Mouse (Mus musculus) limb, embryonic 13.5 days (tissue): Measurements from ENCODE around the gene Hoxd11. TPM values are rescaled to one million over a fixed set of nuclear protein-coding genes. Genes with fewer than 3 reads are reported as not detected.

ENCODE experiments used
- ATAC-seq: fragments of 200-750 bp; cut with Nextera tagmentation; 2 replicates; pipeline ENCODE4 v1.8.0; 2017; ENCODE audit warnings: low read depth, moderate number of reproducible peaks, moderate TSS enrichment; ENCODE audit not compliant: low FRiP score
- H3K27ac ChIP-seq: fragments of 300-500 bp; sonication (generic); 2 replicates; pipeline ENCODE4 v1.5.1; 2015; ENCODE audit warnings: inconsistent platforms, mild to moderate bottlenecking, moderate library complexity
- H3K27me3 ChIP-seq: fragments of 300-500 bp; sonication (generic); 2 replicates; pipeline ENCODE4 v1.6.1; 2015; ENCODE audit warnings: mild to moderate bottlenecking, inconsistent platforms
- H3K36me3 ChIP-seq: fragments of 300-500 bp; sonication (generic); 2 replicates; pipeline ENCODE4 v1.6.1; 2015; ENCODE audit warnings: inconsistent platforms, mild to moderate bottlenecking, moderate library complexity
- H3K4me1 ChIP-seq: fragments of 300-500 bp; sonication (generic); 2 replicates; pipeline ENCODE4 v1.6.1; 2015; ENCODE audit warnings: inconsistent platforms
- H3K4me2 ChIP-seq: fragments of 300-500 bp; sonication (generic); replicated peaks from 2 replicates; pipeline ENCODE4 v1.6.1; 2015; ENCODE audit warnings: inconsistent platforms, mild to moderate bottlenecking, moderate library complexity
- H3K4me3 ChIP-seq: fragments of 300-500 bp; sonication (generic); 2 replicates; pipeline ENCODE4 v1.5.1; 2015; ENCODE audit warnings: moderate library complexity, mild to moderate bottlenecking, inconsistent platforms
- H3K9ac ChIP-seq: fragments of 300-500 bp; sonication (generic); 2 replicates; pipeline ENCODE4 v1.6.1; 2015; ENCODE audit warnings: mild to moderate bottlenecking, inconsistent platforms
- H3K9me3 ChIP-seq: fragments of 300-500 bp; sonication (generic); 2 replicates; pipeline ENCODE4 v1.6.1; 2016; ENCODE audit warnings: inconsistent platforms
- WGBS: fragments of 180-500 bp; shearing (Covaris S2); methylation state at CpG from one replicate; pipeline ENCODE4 v1.1.7; 2015; 5-methylcytosine and 5-hydroxymethylcytosine counted together
- polyA plus RNA-seq: library from polyadenylated mRNA; unstranded; fragments of >200 nt; fragmentation: Nextera tagmentation; extraction: Ambion mirVana; gene quantifications from 2 replicates; pipeline ENCODE4 v1.2.1, GENCODE M21; 2015

Gene Hoxd11
- 19.1 TPM in 2 replicates for polyA plus RNA-seq

DNA sequence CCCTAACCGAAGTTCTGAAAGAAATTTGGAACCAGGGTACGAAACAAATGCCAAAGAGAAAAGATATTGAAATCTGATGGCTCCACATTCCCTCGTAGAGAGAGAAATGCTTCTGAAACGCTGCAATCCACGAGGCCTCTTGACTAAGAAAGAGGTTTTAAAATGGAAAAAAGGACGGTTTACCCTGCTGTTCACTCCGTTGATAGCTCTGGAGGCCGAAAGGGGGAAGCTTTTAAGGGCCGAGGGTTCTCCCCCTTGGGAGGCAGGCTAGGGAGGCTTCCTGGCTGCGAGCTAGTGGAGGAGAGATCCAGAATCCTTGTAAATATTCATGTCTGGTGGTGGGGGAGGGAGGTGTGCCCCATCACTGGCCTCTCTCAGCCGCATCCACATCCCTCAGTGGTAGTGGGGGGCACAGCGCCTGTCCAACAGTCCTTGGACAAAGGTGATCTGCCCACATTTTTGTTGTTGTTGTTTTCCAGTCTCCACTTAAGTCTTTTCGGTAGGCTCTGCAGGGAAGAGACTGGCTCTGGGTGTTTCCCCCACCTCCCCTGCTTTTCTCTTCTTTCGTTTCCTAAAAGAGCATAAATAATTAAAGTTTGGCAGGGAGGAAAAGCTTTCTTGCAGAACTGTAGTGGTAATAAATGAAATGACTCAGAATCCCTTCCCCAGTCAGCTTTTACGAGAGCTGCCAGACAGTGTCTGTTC is at the start of gene Hoxd11:
Hoxd11 (plus strand) TSS at position 667 of the 705 bp plus-strand sequence.
- no peaks in the 10 kb centered on the region for H3K36me3 ChIP-seq
- peak within 1 kb of the TSS; percentile 98 for H3K27ac ChIP-seq
- H3K27me3 ChIP-seq = peaks cover 73% of the 10 kb centered on the region
- peaks cover 18% of the 10 kb centered on the region for H3K4me1 ChIP-seq
- WGBS = 4% methylated on average over 15 of the region's 15 CpGs
- no peaks in the 10 kb centered on the region for H3K9me3 ChIP-seq
- no peak for ATAC-seq
- peak within 1 kb of the TSS; percentile 99 for H3K9ac ChIP-seq
- H3K4me2 ChIP-seq = peak within 1 kb of the TSS; percentile 75
- peak within 1 kb of the TSS; percentile 79 for H3K4me3 ChIP-seq

DNA sequence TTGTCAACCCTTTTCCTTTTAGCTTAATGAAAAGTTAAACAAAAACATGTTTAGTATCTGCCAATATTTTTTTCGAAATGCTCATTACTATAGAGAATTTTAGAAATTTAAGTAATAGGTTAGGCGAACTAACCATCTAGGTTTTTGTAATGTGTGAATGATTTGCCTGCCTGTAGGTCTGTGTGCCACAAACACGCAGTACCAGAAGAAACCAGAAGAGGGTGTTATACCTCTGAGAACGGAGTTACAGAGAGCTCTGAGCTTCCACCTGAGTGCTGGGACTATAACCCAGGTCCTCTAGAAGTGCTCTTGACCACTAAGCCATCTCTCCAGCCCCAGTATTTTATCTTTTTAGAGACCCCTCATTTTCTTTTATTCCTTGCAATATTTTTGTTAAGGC is 43.9 kb upstream of the Hoxd11 start:
- Histone ChIP-seq H3K27ac (no peak overlapping the region), H3K27me3 (no peaks in the 10 kb centered on the region), H3K9ac (no peak overlapping the region), H3K36me3 (no peaks in the 10 kb centered on the region), H3K4me1 (no peaks in the 10 kb centered on the region), H3K9me3 (peaks cover 3% of the 10 kb centered on the region; the same call in 1 of the 2 replicates), H3K4me2 (no peak overlapping the region), H3K4me3 (no peak overlapping the region)
- no peak for ATAC-seq
- 65% methylated on average over 4 of the region's 4 CpGs for WGBS

DNA sequence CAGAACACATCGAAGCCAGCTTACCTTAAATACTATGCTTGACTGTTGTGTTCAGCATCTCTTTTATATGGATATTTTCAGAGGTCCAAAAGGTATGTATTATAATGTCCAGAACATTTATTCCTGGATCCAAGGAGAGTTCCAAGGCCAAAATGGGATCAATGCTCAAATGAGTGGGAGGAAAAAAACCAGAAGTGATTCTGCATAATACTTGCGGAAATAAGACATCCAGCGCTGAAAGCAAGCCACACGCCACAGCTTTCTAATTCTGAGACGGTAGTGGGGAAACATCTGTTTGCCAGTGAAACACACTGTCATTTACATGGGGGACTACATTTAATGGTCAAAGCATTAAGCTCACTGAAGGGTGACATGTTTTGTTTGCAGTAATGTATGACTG is 36.9 kb upstream of the Hoxd11 start:
- WGBS = 56% methylated on average over 5 of the region's 5 CpGs
- Histone ChIP-seq H3K9ac (no peak overlapping the region), H3K27ac (no peak overlapping the region; the same call in 1 of the 2 replicates), H3K27me3 (peaks cover 31% of the 10 kb centered on the region), H3K4me2 (no peak overlapping the region), H3K4me3 (no peak overlapping the region), H3K9me3 (no peaks in the 10 kb centered on the region), H3K4me1 (peaks cover 10% of the 10 kb centered on the region), H3K36me3 (no peaks in the 10 kb centered on the region)
- ATAC-seq = no peak

DNA sequence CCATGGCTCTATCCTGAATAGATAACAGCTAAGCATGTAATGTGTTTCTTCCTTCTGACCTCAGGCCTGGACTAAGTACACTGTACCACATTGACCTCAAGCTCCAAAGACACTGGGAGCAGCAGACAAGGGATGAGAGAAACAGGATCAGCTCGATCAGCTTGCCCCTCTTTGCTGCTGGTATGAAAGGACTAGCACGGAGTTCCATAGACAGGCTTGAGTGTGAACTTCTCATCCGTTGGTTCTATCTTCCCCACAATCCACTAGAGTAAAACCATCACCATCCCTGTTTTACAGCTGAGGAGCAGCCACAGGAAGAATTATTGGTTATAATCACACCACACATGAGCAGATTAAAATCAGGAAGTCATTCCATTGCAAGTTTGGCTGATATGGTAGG is 33.7 kb upstream of the Hoxd11 start:
- Histone ChIP-seq H3K27ac (no peak overlapping the region), H3K9ac (no peak overlapping the region), H3K4me2 (no peak overlapping the region), H3K9me3 (no peaks in the 10 kb centered on the region), H3K27me3 (peaks cover 62% of the 10 kb centered on the region), H3K4me1 (peaks cover 38% of the 10 kb centered on the region), H3K36me3 (no peaks in the 10 kb centered on the region), H3K4me3 (no peak overlapping the region)
- WGBS = 75% methylated on average over 3 of the region's 3 CpGs
- no peak for ATAC-seq

DNA sequence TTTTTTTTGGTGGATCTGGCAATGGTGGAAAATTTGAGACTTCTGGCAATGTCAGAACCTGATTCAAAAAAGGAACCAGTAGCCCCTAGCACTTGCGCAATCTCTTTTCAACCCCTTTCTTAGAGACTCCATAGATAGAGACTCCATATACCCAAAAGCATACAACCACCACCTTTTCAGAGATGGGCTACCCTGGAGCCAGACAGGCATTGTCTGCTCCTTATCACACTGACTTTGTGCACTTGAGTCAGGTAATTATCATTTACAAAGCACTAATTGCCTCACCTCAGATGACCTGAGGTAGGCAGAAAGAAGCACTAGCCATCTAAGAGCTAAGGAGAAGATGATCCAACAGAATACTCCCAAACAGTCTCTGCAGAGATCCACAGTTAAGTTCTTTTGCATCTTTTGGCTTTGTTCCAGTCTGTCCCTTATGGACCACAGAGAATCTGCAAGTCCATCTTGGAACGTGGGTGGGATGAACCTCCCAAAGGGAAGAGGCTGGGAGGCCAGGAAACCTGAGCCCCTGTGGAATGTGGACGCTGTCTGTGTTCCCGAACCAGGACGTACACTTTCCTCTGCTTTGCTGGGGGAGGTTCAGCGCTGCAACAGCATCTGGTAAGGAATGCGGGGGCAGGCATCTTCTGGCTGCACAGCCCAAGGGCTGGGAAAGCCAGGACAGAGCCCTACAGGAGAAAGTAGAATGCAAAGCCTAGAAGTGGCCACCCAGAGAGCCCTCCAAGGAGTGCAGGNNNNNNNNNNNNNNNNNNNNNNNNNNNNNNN is 32.1 kb upstream of the Hoxd11 start:
- H3K9me3 ChIP-seq = no peaks in the 10 kb centered on the region
- ATAC-seq = no peak
- peaks cover 72% of the 10 kb centered on the region for H3K27me3 ChIP-seq
- peaks cover 41% of the 10 kb centered on the region for H3K4me1 ChIP-seq
- no peak overlapping the region for H3K4me3 ChIP-seq
- H3K27ac ChIP-seq = no peak overlapping the region
- H3K4me2 ChIP-seq = 0 out of 2 replicates have a peak overlapping the region, but pooled peaks have one; percentile 9
- WGBS = 19% methylated on average over 7 of the region's 7 CpGs
- peak overlapping the region; percentile 35; the same call in 1 of the 2 replicates for H3K9ac ChIP-seq
- H3K36me3 ChIP-seq = no peaks in the 10 kb centered on the region

DNA sequence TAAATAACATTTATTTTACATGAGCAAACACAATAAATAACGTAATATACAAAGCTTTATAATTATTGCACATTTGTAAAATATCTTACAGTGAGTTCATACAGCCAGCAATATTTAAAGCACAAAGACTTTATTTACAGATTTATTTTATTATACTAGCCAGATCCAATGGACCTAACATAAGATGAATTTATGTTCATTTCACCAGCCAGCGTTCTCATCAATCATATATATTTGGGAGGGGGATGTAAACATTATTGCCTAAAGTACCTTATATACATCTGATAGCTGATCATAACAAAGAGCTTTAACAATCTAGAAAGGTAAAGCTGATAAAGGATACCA is 26.4 kb upstream of the Hoxd11 start:
- peaks cover 65% of the 10 kb centered on the region for H3K27me3 ChIP-seq
- no peak overlapping the region for H3K4me2 ChIP-seq
- no peaks in the 10 kb centered on the region for H3K9me3 ChIP-seq
- 0 out of 2 replicates have a peak, but pooled peaks cover 2% of the 10 kb centered on the region for H3K36me3 ChIP-seq
- no peak overlapping the region for H3K9ac ChIP-seq
- H3K4me1 ChIP-seq = peaks cover 29% of the 10 kb centered on the region
- no peak overlapping the region for H3K27ac ChIP-seq
- no peak overlapping the region for H3K4me3 ChIP-seq
- WGBS = 31% methylated on average over 2 of the region's 2 CpGs
- ATAC-seq = no peak

DNA sequence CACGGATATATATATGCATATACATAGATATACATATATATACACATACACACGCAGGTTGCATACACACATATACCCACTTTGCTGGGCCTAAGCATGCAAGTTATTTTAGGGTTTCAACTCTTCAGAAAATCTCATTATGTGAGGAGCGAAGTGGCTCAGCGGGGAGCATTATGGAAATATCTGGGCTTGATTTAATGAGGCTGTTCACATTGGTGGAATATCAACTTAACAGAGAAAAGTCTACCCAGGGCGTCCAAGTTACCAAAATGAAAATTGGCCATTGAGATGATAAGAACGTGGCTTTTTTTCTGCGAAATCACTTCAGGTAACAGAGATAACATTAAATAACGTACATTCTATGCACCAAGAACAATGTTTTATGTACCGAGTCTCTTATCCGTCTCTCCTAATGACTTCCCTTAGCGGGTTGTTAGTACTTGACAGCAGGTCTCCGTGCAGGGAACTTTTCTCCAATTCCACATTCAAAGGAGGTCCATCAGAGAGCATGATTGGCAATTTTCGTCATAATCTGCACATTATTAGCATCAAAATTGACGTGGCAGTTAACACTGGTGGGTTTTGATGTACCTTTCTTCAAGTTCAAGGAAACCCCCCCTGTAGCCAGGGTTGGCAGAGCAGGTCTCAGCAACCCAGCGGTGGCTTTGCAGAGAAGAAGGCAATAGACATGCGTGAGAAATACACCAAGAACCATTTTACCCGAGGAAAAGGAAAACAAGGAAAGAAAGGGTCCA is 25.4 kb upstream of the Hoxd11 start:
- H3K4me2 ChIP-seq = peak overlapping the region; percentile 74

DNA sequence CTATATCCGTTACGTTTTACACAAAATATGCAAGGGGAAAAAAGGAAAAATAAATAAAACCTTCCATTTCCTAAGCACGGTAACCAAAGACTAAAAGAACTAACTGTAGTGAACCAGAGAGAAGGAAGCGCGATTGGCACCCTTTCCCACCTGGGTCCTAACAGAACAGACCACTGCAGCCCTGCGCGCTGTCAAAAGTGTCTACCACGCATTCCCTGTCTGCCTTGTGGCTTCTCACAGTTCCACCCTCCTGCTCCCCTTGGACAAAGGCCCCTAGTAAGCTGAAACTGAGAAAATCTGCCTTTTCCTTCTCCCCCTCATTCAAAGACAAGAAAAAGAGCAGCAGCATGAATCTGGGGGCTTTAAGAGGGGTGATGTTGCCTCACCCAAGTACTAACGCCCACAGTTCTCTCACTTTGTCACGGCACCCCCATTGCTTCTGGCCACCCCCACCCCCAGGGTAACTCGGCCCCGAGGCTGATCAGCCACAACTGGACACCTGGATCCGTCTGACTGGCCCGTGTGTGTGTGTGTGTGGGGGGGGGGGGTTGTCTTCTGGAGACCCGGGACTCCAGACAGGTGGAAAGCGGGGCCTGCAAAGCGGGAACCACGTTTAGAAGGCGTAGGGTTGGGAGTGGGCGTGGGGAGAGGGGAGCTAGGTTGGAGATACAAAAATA is 24.5 kb upstream of the Hoxd11 start:
- H3K4me3 ChIP-seq = peak overlapping the region; percentile 63
- peaks cover 47% of the 10 kb centered on the region for H3K27me3 ChIP-seq
- no peaks in the 10 kb centered on the region for H3K9me3 ChIP-seq
- H3K4me1 ChIP-seq = peaks cover 14% of the 10 kb centered on the region
- ATAC-seq = 0 out of 2 replicates have a peak, but pooled peaks have one; percentile 31
- WGBS = 2% methylated on average over 19 of the region's 20 CpGs
- peak overlapping the region; percentile 74 for H3K4me2 ChIP-seq
- H3K9ac ChIP-seq = peak overlapping the region; percentile 98
- H3K36me3 ChIP-seq = 0 out of 2 replicates have a peak, but pooled peaks cover 2% of the 10 kb centered on the region
- peak overlapping the region; percentile 95 for H3K27ac ChIP-seq

More for the DNA sequence above, 25.4 kb upstream of the Hoxd11 start:
- no peak for ATAC-seq
- peak overlapping the region; percentile 95 for H3K27ac ChIP-seq
- peaks cover 55% of the 10 kb centered on the region for H3K27me3 ChIP-seq
- H3K9me3 ChIP-seq = no peaks in the 10 kb centered on the region
- peak overlapping the region; percentile 98 for H3K9ac ChIP-seq
- 9% methylated on average over 17 of the region's 17 CpGs for WGBS
- peak overlapping the region; percentile 63 for H3K4me3 ChIP-seq
- H3K36me3 ChIP-seq = 0 out of 2 replicates have a peak, but pooled peaks cover 2% of the 10 kb centered on the region
- peaks cover 20% of the 10 kb centered on the region for H3K4me1 ChIP-seq

DNA sequence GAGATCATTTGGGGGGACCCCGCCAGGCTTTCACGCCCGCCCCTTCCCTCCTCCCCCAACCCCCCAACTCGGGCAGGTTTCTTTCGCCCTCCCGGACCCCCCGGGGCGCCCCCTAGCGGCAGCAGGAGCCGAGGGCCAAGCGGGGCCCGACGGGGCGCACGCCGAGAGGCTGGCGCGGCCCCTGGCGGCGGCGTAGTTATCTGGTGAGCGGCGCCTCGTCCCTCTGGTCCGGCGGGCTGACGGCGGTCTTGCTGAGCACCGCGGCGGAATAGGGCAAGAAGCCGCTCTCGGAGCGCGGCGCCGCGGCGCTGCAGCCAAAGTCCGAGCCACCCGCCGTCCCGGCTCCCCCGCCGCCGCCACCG is 24.0 kb upstream of the Hoxd11 start:
- peak; percentile 25; the same call in 1 of the 2 replicates for ATAC-seq
- Histone ChIP-seq H3K9ac (peak overlapping the region; percentile 98), H3K9me3 (no peaks in the 10 kb centered on the region), H3K27me3 (peaks cover 42% of the 10 kb centered on the region), H3K4me3 (peak overlapping the region; percentile 63), H3K36me3 (0 out of 2 replicates have a peak, but pooled peaks cover 2% of the 10 kb centered on the region), H3K4me1 (peaks cover 9% of the 10 kb centered on the region; the same call in 1 of the 2 replicates), H3K27ac (peak overlapping the region; percentile 95), H3K4me2 (peak overlapping the region; percentile 74)
- 1% methylated on average over 38 of the region's 47 CpGs for WGBS

DNA sequence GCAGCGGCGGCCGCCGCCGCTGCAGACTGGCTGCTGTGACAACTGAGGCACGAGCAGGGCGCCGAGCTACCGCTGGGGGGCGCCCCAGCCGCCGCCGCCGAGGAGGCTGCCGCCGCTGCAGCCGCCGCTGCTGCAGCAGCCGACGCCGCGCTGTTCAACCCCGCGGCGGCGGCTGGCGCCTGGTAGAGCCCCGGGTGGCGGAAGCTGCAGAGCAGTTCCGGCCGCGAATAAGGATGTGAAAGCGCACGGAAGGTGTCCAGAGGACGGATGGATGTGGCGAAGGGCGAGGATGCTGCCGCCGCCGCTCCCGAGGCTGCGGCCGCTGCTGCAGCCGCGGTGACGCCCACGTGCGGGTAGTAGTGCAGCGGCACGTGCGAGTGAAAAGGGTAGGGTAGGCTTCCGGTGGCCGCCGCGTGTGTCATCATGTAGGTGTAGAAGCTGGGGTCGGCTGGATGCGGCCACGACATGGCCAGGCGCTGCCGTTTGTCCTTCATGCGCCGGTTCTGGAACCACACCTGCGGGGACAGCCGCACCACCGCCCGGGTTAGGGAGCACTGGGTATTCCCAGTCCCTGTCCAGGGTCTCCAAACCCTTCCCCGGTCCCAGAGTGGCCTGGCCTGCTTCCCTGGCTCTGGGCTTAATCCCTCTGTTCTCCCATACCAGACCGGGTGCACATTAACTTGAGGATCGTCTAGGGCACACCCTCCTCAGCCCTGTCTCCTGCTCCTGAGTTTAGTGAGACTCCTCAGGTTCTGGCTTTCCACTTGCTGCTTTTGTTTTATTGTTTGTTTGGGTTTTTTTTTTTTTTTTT is 23.3 kb upstream of the Hoxd11 start:
- Histone ChIP-seq H3K27me3 (peaks cover 41% of the 10 kb centered on the region), H3K9ac (peak overlapping the region; percentile 98)
- under 1% methylated on average over 63 of the region's 69 CpGs for WGBS

More for the DNA sequence above, 23.3 kb upstream of the Hoxd11 start:
- Histone ChIP-seq H3K4me3 (peak overlapping the region; percentile 63), H3K27ac (peak overlapping the region; percentile 95), H3K4me1 (peaks cover 7% of the 10 kb centered on the region; the same call in 1 of the 2 replicates), H3K4me2 (peak overlapping the region; percentile 74), H3K9me3 (no peaks in the 10 kb centered on the region), H3K36me3 (0 out of 2 replicates have a peak, but pooled peaks cover 2% of the 10 kb centered on the region)
- ATAC-seq = no peak
